Mouse (Mus musculus) kidney, adult 18-20 months (tissue): ENCODE results near the gene Ppp1r15b.

Experiments used
- DNase-seq: peaks from one replicate; pipeline ENCODE4 v3.0.0; 2021

Gene Ppp1r15b

GRCm38 (mm10) chr1:133162981-133163380 lies 32.0 kb downstream of the Ppp1r15b start:
- no peak for DNase-seq

GRCm38 (mm10) chr1:133163820-133164431 lies 33.0 kb downstream of the Ppp1r15b start, which contains the start of gene Plekha6:
Plekha6 (plus strand) TSS chr1:133164210.
- peak; percentile 70 for DNase-seq

- peak; percentile 69 for DNase-seq
Observed at GRCm38 (mm10) chr1:133164591-133165011, 33.7 kb downstream of the Ppp1r15b start.

- no peak for DNase-seq
Observed at GRCm38 (mm10) chr1:133165111-133165510, 34.2 kb downstream of the Ppp1r15b start.

GRCm38 (mm10) chr1:133168318-133169060 lies 37.5 kb downstream of the Ppp1r15b start:
- no peak for DNase-seq

GRCm38 (mm10) chr1:133170196-133170595 lies 39.3 kb downstream of the Ppp1r15b start:
- DNase-seq = no peak

GRCm38 (mm10) chr1:133171357-133171756 lies 40.4 kb downstream of the Ppp1r15b start:
- no peak for DNase-seq

GRCm38 (mm10) chr1:133175150-133175549 lies 44.2 kb downstream of the Ppp1r15b start:
- no peak for DNase-seq

- DNase-seq = peak; percentile 66
Observed at GRCm38 (mm10) chr1:133177480-133178172, 46.7 kb downstream of the Ppp1r15b start.

- no peak for DNase-seq
Observed at GRCm38 (mm10) chr1:133178732-133179440, 47.9 kb downstream of the Ppp1r15b start.

- DNase-seq = peak; percentile 82
Observed at GRCm38 (mm10) chr1:133181072-133182015, 50.4 kb downstream of the Ppp1r15b start.

- DNase-seq = peak; percentile 62
Observed at GRCm38 (mm10) chr1:133182016-133182705, 51.2 kb downstream of the Ppp1r15b start.

GRCm38 (mm10) chr1:133182706-133183095 lies 51.8 kb downstream of the Ppp1r15b start:
- no peak for DNase-seq

- DNase-seq = no peak
Observed at GRCm38 (mm10) chr1:133183141-133183925, 52.4 kb downstream of the Ppp1r15b start.

GRCm38 (mm10) chr1:133187948-133188680 lies 57.2 kb downstream of the Ppp1r15b start:
- no peak for DNase-seq

- no peak for DNase-seq
Observed at GRCm38 (mm10) chr1:133188719-133189118, 57.8 kb downstream of the Ppp1r15b start.
